Mouse (Mus musculus) megakaryocyte, embryonic 14.5 days (primary cell): ENCODE results near the gene Gng7.

Experiments used
- FLI1 ChIP-seq: IDR thresholded peaks from 2 replicates; pipeline ENCODE4 v1.6.1; 2012; ENCODE audit warnings: low read length, inconsistent platforms, mixed read lengths
- GATA1 ChIP-seq: IDR thresholded peaks from 3 replicates; pipeline ENCODE4 v1.6.1; 2012; ENCODE audit warnings: mixed read lengths, low read length, inconsistent platforms, borderline replicate concordance

GRCm38 (mm10) chr10:80991945-80992344 lies 22.8 kb downstream of the Gng7 start:
- no peak for TF ChIP-seq FLI1
- no peak for TF ChIP-seq GATA1
